Mouse (Mus musculus) stomach, postnatal 0 days (tissue): ENCODE results near the gene Grip2. TPM values are rescaled to one million over a fixed set of nuclear protein-coding genes. Genes with fewer than 3 reads are reported as not detected.

Experiments
- ATAC-seq: fragments of 200-750 bp; cut with Nextera tagmentation; 2 replicates; pipeline ENCODE4 v1.8.0; 2017; ENCODE audit not compliant: low FRiP score, low TSS enrichment
- DNase-seq: peaks from one replicate; pipeline ENCODE4 v3.0.0-alpha.2; 2016; ENCODE audit warnings: low spot score
- H3K27ac ChIP-seq: fragments of 300-500 bp; sonication (generic); replicated peaks from 2 replicates; pipeline ENCODE4 v1.5.1; 2014; ENCODE audit warnings: mild to moderate bottlenecking, control low read depth
- H3K27me3 ChIP-seq: fragments of 300-500 bp; sonication (generic); 2 replicates; pipeline ENCODE4 v1.6.1; 2014; ENCODE audit warnings: low read length; ENCODE audit not compliant: control insufficient read depth, insufficient read depth
- H3K36me3 ChIP-seq: fragments of 300-500 bp; sonication (generic); 2 replicates; pipeline ENCODE4 v1.6.1; 2014; ENCODE audit warnings: low read length, mixed read lengths; ENCODE audit not compliant: control insufficient read depth, insufficient read depth
- H3K4me1 ChIP-seq: fragments of 300-500 bp; sonication (generic); replicated peaks from 2 replicates; pipeline ENCODE4 v1.6.1; 2014; ENCODE audit warnings: antibody characterized with exemption; ENCODE audit not compliant: control insufficient read depth, insufficient read depth
- H3K4me2 ChIP-seq: fragments of 300-500 bp; sonication (generic); replicated peaks from 2 replicates; pipeline ENCODE4 v1.6.1; 2014; ENCODE audit warnings: low read depth, mild to moderate bottlenecking, control low read depth, moderate library complexity
- H3K4me3 ChIP-seq: fragments of 300-500 bp; sonication (generic); 2 replicates; pipeline ENCODE4 v1.5.1; 2014; ENCODE audit warnings: low read depth, low read length, control low read depth
- H3K9ac ChIP-seq: fragments of 300-500 bp; sonication (generic); 2 replicates; pipeline ENCODE4 v1.6.1; 2014; ENCODE audit warnings: mild to moderate bottlenecking, low read length, control low read depth, mixed read lengths
- H3K9me3 ChIP-seq: fragments of 300-500 bp; sonication (generic); 2 replicates; pipeline ENCODE4 v1.6.1; 2016; ENCODE audit warnings: low read length; ENCODE audit not compliant: control insufficient read depth
- CTCF ChIP-seq: IDR thresholded peaks from 2 replicates; pipeline ENCODE4 v1.5.1; 2016; ENCODE audit warnings: antibody characterized with exemption, low read depth, mild to moderate bottlenecking, moderate library complexity
- EP300 ChIP-seq: optimal IDR thresholded peaks from 2 replicates; pipeline ENCODE3; 2016; ENCODE audit warnings: antibody characterized with exemption
- WGBS: fragments of 180-500 bp; shearing (Covaris S2); extraction: QIAGEN DNeasy Blood & Tissue Kit; methylation state at CpG from one replicate; pipeline ENCODE4 v1.1.7; 2014; 5-methylcytosine and 5-hydroxymethylcytosine counted together
- polyA plus RNA-seq: library from polyadenylated mRNA; unstranded; fragments of >200 nt; fragmentation: Nextera tagmentation; extraction: Ambion mirVana; gene quantifications from 2 replicates; pipeline ENCODE4 v1.2.1, GENCODE M21; 2015

The Grip2 gene
- polyA plus RNA-seq, 1 experiment from 2014 or later: 0.24 TPM

DNA sequence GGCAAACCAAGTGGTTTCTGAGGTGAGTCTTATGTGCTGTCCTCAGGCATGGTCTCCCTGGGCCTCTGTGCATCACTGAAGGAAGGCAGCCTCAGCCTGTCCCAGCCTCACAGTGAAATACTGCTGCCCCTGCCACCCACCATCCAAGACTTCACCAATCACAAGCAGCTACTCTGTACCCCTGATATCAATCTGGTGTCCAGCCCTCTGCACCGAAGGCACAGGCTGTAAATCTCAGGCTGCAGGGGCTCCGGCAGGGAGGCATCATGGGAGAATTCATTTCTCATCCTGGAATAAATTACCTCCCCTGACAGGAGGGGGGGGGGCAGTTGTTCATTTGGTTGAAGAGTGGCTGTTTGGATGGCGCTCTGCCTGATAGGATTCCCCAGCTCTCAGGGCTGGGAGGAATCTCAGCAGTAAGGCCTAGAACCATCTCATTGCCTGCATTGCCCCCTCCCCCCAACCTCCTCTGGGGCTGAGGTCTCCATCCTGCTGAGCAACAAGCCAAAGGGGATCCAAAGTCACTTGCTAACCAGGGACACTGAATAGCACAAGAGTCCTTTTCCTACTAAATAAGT, 5.9 kb upstream of the Grip2 start:
- DNase-seq (no peak), ATAC-seq (no peak)
- H3K9ac ChIP-seq: no peak overlapping the region
- no peak overlapping the region for H3K27ac ChIP-seq
- 59% methylated on average over 3 of the region's 3 CpGs for WGBS
- no peak overlapping the region for H3K4me3 ChIP-seq
- TF ChIP-seq EP300 (no peak), CTCF (no peak)
- no peak overlapping the region for H3K4me2 ChIP-seq
- no peaks in the 10 kb centered on the region for H3K4me1 ChIP-seq
- no peaks in the 10 kb centered on the region for H3K9me3 ChIP-seq
- H3K27me3 ChIP-seq: no peaks in the 10 kb centered on the region
- no peaks in the 10 kb centered on the region for H3K36me3 ChIP-seq

GRCm38 (mm10) chr6:91827926-91828325, 876 bp upstream of the Grip2 start:
- Histone ChIP-seq H3K36me3 (no peaks in the 10 kb centered on the region), H3K9me3 (no peaks in the 10 kb centered on the region), H3K27ac (no peak overlapping the region), H3K4me1 (no peaks in the 10 kb centered on the region), H3K27me3 (no peaks in the 10 kb centered on the region), H3K9ac (no peak overlapping the region), H3K4me3 (no peak overlapping the region), H3K4me2 (no peak overlapping the region)
- TF ChIP-seq CTCF: no peak
- no peak for TF ChIP-seq EP300
- ATAC-seq (no peak), DNase-seq (no peak)
- 80% methylated on average over 5 of the region's 5 CpGs for WGBS

- 0 out of 2 replicates have a peak, but pooled peaks cover 3% of the 10 kb centered on the region for H3K9me3 ChIP-seq
- no peak overlapping the region for H3K27ac ChIP-seq
- no peaks in the 10 kb centered on the region for H3K36me3 ChIP-seq
- H3K4me1 ChIP-seq: no peaks in the 10 kb centered on the region
- ATAC-seq (no peak), DNase-seq (no peak)
- no peak overlapping the region for H3K4me2 ChIP-seq
- 62% methylated on average over 8 of the region's 8 CpGs for WGBS
- H3K27me3 ChIP-seq: no peaks in the 10 kb centered on the region
- H3K9ac ChIP-seq: no peak overlapping the region
- no peak for TF ChIP-seq CTCF
- no peak for TF ChIP-seq EP300
- H3K4me3 ChIP-seq: no peak overlapping the region
Measured at GRCm38 (mm10) chr6:91818271-91818670, 8.8 kb downstream of the Grip2 start.

- H3K4me3 ChIP-seq: no peak overlapping the region
- H3K9me3 ChIP-seq: 0 out of 2 replicates have a peak, but pooled peaks cover under 1% of the 10 kb centered on the region
- no peaks in the 10 kb centered on the region for H3K27me3 ChIP-seq
- no peak for TF ChIP-seq CTCF
- no peak for TF ChIP-seq EP300
- no peak overlapping the region for H3K4me2 ChIP-seq
- no peak overlapping the region for H3K27ac ChIP-seq
- no peak overlapping the region for H3K9ac ChIP-seq
- no peaks in the 10 kb centered on the region for H3K4me1 ChIP-seq
- ATAC-seq: no peak
- H3K36me3 ChIP-seq: no peaks in the 10 kb centered on the region
- 83% methylated on average over 6 of the region's 6 CpGs for WGBS
- no peak for DNase-seq
Measured at GRCm38 (mm10) chr6:91815976-91816375, 11.1 kb downstream of the Grip2 start.

- no peaks in the 10 kb centered on the region for H3K36me3 ChIP-seq
- no peak overlapping the region for H3K9ac ChIP-seq
- WGBS: 90% methylated on average over 3 of the region's 3 CpGs
- no peak overlapping the region for H3K27ac ChIP-seq
- H3K4me2 ChIP-seq: no peak overlapping the region
- no peak for DNase-seq
- H3K4me1 ChIP-seq: no peaks in the 10 kb centered on the region
- H3K4me3 ChIP-seq: no peak overlapping the region
- no peak for ATAC-seq
- TF ChIP-seq EP300 (no peak), CTCF (no peak)
- H3K27me3 ChIP-seq: no peaks in the 10 kb centered on the region
- H3K9me3 ChIP-seq: no peaks in the 10 kb centered on the region
Measured at GRCm38 (mm10) chr6:91813611-91814010, 13.4 kb downstream of the Grip2 start.

DNA sequence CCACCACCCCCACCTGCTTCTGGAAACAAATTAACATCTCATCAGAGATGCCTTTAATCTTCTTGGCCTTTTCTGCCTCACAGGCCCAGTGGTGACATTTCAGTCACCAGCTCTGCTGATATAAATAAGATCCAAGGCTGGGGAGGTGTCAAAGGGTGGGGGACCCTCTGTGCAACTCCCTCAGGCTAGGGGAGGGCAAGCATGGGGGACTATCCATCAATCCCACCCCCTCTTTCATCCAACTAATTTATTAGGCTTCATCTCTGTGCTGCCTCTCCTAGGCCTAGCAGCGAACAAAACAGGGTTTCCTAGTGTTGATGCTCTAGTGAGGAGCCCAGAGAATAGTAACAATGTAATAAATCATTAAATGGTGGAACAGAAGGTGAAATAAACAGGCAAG, 17.0 kb downstream of the Grip2 start:
- Histone ChIP-seq H3K4me1 (0 out of 2 replicates have a peak, but pooled peaks cover 3% of the 10 kb centered on the region), H3K27me3 (peaks cover 4% of the 10 kb centered on the region; the same call in 1 of the 2 replicates), H3K4me2 (no peak overlapping the region), H3K4me3 (no peak overlapping the region), H3K9ac (no peak overlapping the region), H3K36me3 (no peaks in the 10 kb centered on the region), H3K27ac (no peak overlapping the region), H3K9me3 (no peaks in the 10 kb centered on the region)
- no peak for DNase-seq
- no peak for ATAC-seq
- 20% methylated on average over 1 of the region's 1 CpGs for WGBS
- no peak for TF ChIP-seq EP300
- TF ChIP-seq CTCF: no peak
